Mouse (Mus musculus): Measurements from ENCODE around the gene Herpud1. TPM values are rescaled to one million over a fixed set of nuclear protein-coding genes. Genes with fewer than 3 reads are reported as not detected.

Herpud1 gene
- 100 to 1,000 TPM; 216 to 349 TPM for total RNA-seq (2021)
- 272 and 285 TPM in 2 replicates for polyA plus RNA-seq (2012; rRNA removed)
- long read RNA-seq, transcript Herpud1-205 (8 exons, 1,952 nt) = major isoform, 208 of 258 reads
- long read RNA-seq, transcript Herpud1-201 (8 exons, 1,873 nt) = minor isoform, 24 of 258 reads
- long read RNA-seq, partial matches to known transcripts = 15 of 258 reads
- long read RNA-seq, other reads (novel, unspliced or antisense) = 11 of 258 reads

- H3K36me3 ChIP-seq (ENCODE audit: control insufficient read depth, insufficient read depth, low read length) = peaks cover 23% of the 10 kb centered on the region
- peak; percentile 98 to 99 for DNase-seq
- no peak; the same call in 1 of the 2 replicates for TF ChIP-seq EP300 (IDR thresholded peaks at IDR 0.05; ENCODE audit: insufficient read depth, low read depth, low read length)
- TF ChIP-seq CTCF (IDR thresholded peaks at IDR 0.05) = peak; percentile 12; the same call in 1 of the 2 replicates
- peak; percentile 95 for TF ChIP-seq POLR2A (IDR thresholded peaks at IDR 0.05; ENCODE audit: insufficient read depth, low read depth, low read length)
- peak within 1 kb of the TSS; percentile 100 for H3K27ac ChIP-seq
- H3K27me3 ChIP-seq (ENCODE audit: control insufficient read depth, insufficient read depth, low read length) = no peaks in the 10 kb centered on the region
- peaks cover 6% of the 10 kb centered on the region; the same call in 1 of the 2 replicates for H3K79me2 ChIP-seq (replicated peaks; ENCODE audit: control insufficient read depth, insufficient read depth, low read length)
- H3K9ac ChIP-seq (ENCODE audit: low read depth, low read length) = peak within 1 kb of the TSS; percentile 99
- peak within 1 kb of the TSS; percentile 67 for H3K4me3 ChIP-seq
- WGBS = under 1% methylated on average over 65 of the region's 65 CpGs
- H3K4me1 ChIP-seq (ENCODE audit: control insufficient read depth, insufficient read depth, low read length) = peaks cover 5% of the 10 kb centered on the region
- intact Hi-C loops (cut with DNase I) = loop anchor here (1.0 kb wide), 1 partner anchor 23 kb away; no protein-coding TSS in a partner anchor
These were observed at the start of gene Herpud1 for GRCm38 (mm10) chr8:94386214-94387026. Herpud1 (plus strand) TSS chr8:94386438.

GRCm38 (mm10) chr8:94337559-94337958, 48.7 kb upstream of the Herpud1 start:
- intact Hi-C loops (cut with DNase I) = no loop called here
- TF ChIP-seq POLR2A (IDR thresholded peaks at IDR 0.05; ENCODE audit: insufficient read depth, low read depth, low read length) = no peak
- TF ChIP-seq CTCF (IDR thresholded peaks at IDR 0.05) = no peak
- TF ChIP-seq EP300 (IDR thresholded peaks at IDR 0.05; ENCODE audit: insufficient read depth, low read depth, low read length) = no peak
- H3K27ac ChIP-seq = no peak overlapping the region
- no peaks in the 10 kb centered on the region for H3K36me3 ChIP-seq (ENCODE audit: control insufficient read depth, insufficient read depth, low read length)
- H3K79me2 ChIP-seq (replicated peaks; ENCODE audit: control insufficient read depth, insufficient read depth, low read length) = no peaks in the 10 kb centered on the region
- no peaks in the 10 kb centered on the region for H3K4me1 ChIP-seq (ENCODE audit: control insufficient read depth, insufficient read depth, low read length)
- no peak overlapping the region for H3K9ac ChIP-seq (ENCODE audit: low read depth, low read length)
- WGBS = 73% methylated on average over 8 of the region's 8 CpGs
- H3K27me3 ChIP-seq (ENCODE audit: control insufficient read depth, insufficient read depth, low read length) = no peaks in the 10 kb centered on the region
- DNase-seq = no peak
- H3K4me3 ChIP-seq = no peak overlapping the region

GRCm38 (mm10) chr8:94340796-94341195, 45.4 kb upstream of the Herpud1 start:
- 63% methylated on average over 7 of the region's 7 CpGs for WGBS
- Histone ChIP-seq H3K79me2 (replicated peaks; ENCODE audit: control insufficient read depth, insufficient read depth, low read length) (no peaks in the 10 kb centered on the region), H3K27me3 (ENCODE audit: control insufficient read depth, insufficient read depth, low read length) (no peaks in the 10 kb centered on the region), H3K4me3 (no peak overlapping the region), H3K27ac (no peak overlapping the region), H3K4me1 (ENCODE audit: control insufficient read depth, insufficient read depth, low read length) (peaks cover 4% of the 10 kb centered on the region), H3K36me3 (ENCODE audit: control insufficient read depth, insufficient read depth, low read length) (no peaks in the 10 kb centered on the region), H3K9ac (ENCODE audit: low read depth, low read length) (no peak overlapping the region)
- DNase-seq = no peak
- no peak for TF ChIP-seq EP300 (IDR thresholded peaks at IDR 0.05; ENCODE audit: insufficient read depth, low read depth, low read length)
- no peak for TF ChIP-seq POLR2A (IDR thresholded peaks at IDR 0.05; ENCODE audit: insufficient read depth, low read depth, low read length)
- TF ChIP-seq CTCF (IDR thresholded peaks at IDR 0.05) = no peak
- intact Hi-C loops (cut with DNase I) = no loop called here

GRCm38 (mm10) chr8:94342691-94343090, 43.5 kb upstream of the Herpud1 start:
- Histone ChIP-seq H3K27ac (no peak overlapping the region), H3K79me2 (replicated peaks; ENCODE audit: control insufficient read depth, insufficient read depth, low read length) (no peaks in the 10 kb centered on the region), H3K4me3 (no peak overlapping the region), H3K4me1 (ENCODE audit: control insufficient read depth, insufficient read depth, low read length) (peaks cover 4% of the 10 kb centered on the region), H3K36me3 (ENCODE audit: control insufficient read depth, insufficient read depth, low read length) (no peaks in the 10 kb centered on the region), H3K9ac (ENCODE audit: low read depth, low read length) (no peak overlapping the region), H3K27me3 (ENCODE audit: control insufficient read depth, insufficient read depth, low read length) (no peaks in the 10 kb centered on the region)
- WGBS = 90% methylated on average over 10 of the region's 10 CpGs
- no peak for DNase-seq
- TF ChIP-seq POLR2A (IDR thresholded peaks at IDR 0.05; ENCODE audit: insufficient read depth, low read depth, low read length) = no peak
- TF ChIP-seq CTCF (IDR thresholded peaks at IDR 0.05) = no peak
- TF ChIP-seq EP300 (IDR thresholded peaks at IDR 0.05; ENCODE audit: insufficient read depth, low read depth, low read length) = no peak
- intact Hi-C loops (cut with DNase I) = loop anchor here (1.0 kb wide), 1 partner anchor 55 kb away; no protein-coding TSS in a partner anchor

GRCm38 (mm10) chr8:94343290-94343689, 42.9 kb upstream of the Herpud1 start:
- H3K4me1 ChIP-seq (ENCODE audit: control insufficient read depth, insufficient read depth, low read length) = peaks cover 4% of the 10 kb centered on the region
- H3K27ac ChIP-seq = peak overlapping the region; percentile 50; the same call in 1 of the 2 replicates
- H3K36me3 ChIP-seq (ENCODE audit: control insufficient read depth, insufficient read depth, low read length) = no peaks in the 10 kb centered on the region
- no peaks in the 10 kb centered on the region for H3K27me3 ChIP-seq (ENCODE audit: control insufficient read depth, insufficient read depth, low read length)
- H3K79me2 ChIP-seq (replicated peaks; ENCODE audit: control insufficient read depth, insufficient read depth, low read length) = no peaks in the 10 kb centered on the region
- H3K4me3 ChIP-seq = no peak overlapping the region
- WGBS = 6% methylated on average over 6 of the region's 6 CpGs
- peak; percentile 78 to 81 for DNase-seq
- no peak overlapping the region for H3K9ac ChIP-seq (ENCODE audit: low read depth, low read length)
- peak; percentile 49; the same call in 1 of the 2 replicates for TF ChIP-seq POLR2A (IDR thresholded peaks at IDR 0.05; ENCODE audit: insufficient read depth, low read depth, low read length)
- peak; percentile 98 for TF ChIP-seq CTCF (IDR thresholded peaks at IDR 0.05)
- TF ChIP-seq EP300 (IDR thresholded peaks at IDR 0.05; ENCODE audit: insufficient read depth, low read depth, low read length) = peak; percentile 88; the same call in 1 of the 2 replicates
- intact Hi-C loops (cut with DNase I) = loop anchor here (1.0 kb wide), 1 partner anchor 54 kb away; no protein-coding TSS in a partner anchor
